Mouse (Mus musculus): ENCODE measurements at regions not wholly inside any gene's neighbourhood (a gene's known extent, or its start where the extent isn't known, plus 50 kb on each side); places are given as distances from the start of the nearest gene placed in this dataset.

DNA sequence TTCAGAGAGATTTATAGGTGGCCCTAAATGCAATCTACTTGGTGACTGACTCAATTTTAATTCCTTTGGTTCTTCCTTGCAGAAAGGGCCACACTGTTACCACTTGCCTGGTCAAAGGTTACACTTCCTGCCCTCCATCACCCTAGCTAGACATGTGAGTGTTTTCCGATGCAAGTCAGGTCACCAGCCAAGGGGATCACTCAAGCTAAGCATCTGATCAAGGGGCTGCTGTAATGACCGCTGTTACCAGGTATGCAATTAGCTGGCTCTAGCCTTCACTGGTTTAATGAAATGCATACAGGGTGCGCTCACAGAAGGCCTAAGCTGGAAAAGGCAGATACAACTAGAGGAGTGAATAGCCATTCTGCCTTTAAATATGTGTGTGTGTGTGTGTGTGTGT is 105.1 kb downstream of the Mtx2 start:
- no peak for DNase-seq
- intact Hi-C loops (cut with DNase I): no loop called here

DNA sequence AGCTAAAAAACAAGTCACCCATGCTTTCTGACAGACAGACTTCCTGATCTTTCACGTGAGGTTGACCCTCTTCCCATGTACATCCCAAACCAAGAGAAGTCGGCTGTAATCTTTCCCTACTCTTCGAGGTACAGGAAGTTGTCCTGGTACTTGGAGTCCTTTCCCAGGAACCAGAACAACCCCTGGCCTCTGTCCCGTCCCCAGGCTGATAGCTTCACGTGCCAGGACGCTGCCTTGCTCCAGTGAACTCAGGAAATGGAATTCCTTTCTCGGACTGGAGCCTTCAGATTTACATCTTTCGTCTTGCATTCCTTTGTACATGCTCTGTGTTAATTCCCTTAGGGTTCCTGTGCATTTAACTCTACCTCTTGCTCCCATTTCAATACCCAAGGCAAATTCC is 107.6 kb downstream of the Mtx2 start:
- intact Hi-C loops (cut with DNase I): no loop called here
- DNase-seq: peak; percentile 63 to 64

DNA sequence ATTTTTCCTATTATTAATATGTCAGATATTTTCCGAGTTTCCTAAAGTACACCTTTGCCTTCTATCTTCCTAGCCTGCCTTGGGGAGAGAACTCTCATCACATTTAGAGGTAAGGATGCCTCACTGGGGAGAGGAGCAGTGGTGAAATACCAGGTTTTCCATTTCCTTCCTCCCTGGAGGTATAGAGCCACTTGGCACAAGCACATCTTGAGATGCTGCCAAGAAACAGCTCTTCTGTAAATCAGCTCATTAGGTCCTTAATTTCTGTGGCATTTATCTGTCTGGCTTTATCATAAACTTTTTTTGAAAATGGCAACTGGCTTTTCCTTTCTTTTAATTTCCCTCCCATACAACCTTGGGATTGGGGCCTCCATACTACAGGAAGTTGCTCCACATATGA is 108.2 kb downstream of the Mtx2 start:
- intact Hi-C loops (cut with DNase I): no loop called here
- DNase-seq: no peak

- no peak for DNase-seq
- intact Hi-C loops (cut with DNase I): no loop called here
Observed at GRCm38 (mm10) chr2:74938711-74939110, 113.1 kb downstream of the Mtx2 start.

- no peak for DNase-seq
- intact Hi-C loops (cut with DNase I): no loop called here
Observed at GRCm38 (mm10) chr2:74941966-74942365, 116.4 kb downstream of the Mtx2 start.

GRCm38 (mm10) chr2:74942611-74943198 is 117.1 kb downstream of the Mtx2 start:
- intact Hi-C loops (cut with DNase I): no loop called here
- no peak for DNase-seq

DNA sequence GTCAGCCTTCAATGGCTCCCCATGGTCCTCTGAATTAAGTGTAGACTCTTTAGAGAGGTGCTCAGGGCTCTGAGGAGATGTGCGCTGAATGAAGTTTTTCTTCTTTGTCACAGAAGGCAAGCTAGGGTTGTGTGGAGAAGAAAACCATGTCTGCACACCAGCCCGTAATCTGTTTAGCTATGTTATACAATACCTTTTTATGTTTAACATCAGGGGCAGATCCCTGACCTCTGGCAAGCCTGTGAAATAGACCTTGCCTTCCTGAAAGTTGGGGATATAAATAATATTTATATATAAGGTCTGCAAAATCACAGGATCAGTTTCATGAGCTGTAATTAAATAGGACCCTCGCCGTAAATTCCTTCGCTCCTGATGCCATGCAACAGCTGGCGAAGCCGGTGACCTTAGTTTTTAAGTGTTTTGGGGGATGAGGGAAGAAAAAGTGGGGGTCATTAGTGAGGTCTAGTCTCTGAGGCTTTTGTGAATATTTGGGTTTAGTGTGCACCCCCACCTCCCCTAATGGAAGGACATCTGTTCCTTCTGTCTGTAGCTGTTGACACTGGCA is 119.7 kb downstream of the Mtx2 start:
- DNase-seq: no peak
- intact Hi-C loops (cut with DNase I): no loop called here

DNA sequence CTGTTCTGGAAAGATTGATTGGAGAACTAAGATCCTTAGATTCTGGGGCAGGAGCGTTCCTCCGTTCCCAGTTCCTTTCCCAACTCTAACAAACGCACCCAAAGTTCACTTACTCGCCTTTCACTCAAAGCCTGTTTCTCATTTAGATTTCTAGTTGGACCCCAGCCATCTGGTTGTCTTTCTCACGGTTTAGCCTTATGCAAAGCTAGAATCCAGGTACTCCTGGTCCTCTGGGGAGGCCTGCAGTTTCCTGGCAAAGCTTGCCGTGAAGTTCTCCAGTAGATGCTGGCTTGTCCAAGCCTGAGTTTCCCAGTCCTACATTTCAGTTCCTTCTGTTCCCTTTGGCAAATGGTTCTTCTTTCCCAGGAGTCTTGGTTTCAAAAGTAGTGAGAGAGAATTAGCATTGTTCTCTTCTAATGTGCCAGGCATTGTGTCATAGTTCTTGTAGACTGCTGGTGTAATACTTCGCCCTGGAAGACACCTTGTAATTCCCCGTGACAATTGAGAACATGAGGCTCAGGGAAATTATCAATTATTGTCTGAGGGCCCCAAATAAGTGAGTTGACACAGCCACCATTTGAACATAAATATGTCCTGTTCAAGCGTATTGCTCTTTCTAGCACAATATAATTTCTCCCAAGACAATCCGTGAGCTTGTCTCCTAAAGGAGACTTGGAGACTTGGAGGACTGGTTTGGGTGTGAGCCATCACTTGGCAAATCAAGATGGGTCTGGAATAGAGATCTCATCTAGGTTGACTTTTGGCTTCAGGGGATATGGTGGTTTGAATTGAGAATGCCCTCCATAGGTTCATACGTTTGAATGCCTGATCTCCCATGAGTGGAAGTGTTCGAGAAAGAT is 126.0 kb downstream of the Mtx2 start:
- DNase-seq: no peak
- intact Hi-C loops (cut with DNase I): no loop called here

DNA sequence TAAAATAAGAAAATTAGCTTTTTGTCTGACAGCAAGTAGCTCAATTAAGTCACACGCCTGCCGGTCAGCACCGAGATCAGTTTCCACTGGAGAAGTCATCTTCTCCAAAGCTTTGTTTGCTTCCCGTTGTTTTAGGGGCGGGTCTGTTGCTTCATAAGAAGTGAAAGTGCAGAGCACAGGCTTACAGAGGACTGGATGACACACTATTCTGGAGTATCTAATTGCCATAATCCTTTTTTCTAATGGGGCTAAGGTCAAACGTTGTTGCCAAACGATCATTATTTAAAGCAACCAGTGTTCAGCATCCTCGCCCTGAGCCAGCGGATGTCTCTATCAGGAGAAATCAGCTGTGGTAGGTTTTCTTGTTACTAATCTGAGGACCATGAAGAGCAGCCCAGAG is 128.5 kb downstream of the Mtx2 start:
- DNase-seq: no peak
- intact Hi-C loops (cut with DNase I): no loop called here

DNA sequence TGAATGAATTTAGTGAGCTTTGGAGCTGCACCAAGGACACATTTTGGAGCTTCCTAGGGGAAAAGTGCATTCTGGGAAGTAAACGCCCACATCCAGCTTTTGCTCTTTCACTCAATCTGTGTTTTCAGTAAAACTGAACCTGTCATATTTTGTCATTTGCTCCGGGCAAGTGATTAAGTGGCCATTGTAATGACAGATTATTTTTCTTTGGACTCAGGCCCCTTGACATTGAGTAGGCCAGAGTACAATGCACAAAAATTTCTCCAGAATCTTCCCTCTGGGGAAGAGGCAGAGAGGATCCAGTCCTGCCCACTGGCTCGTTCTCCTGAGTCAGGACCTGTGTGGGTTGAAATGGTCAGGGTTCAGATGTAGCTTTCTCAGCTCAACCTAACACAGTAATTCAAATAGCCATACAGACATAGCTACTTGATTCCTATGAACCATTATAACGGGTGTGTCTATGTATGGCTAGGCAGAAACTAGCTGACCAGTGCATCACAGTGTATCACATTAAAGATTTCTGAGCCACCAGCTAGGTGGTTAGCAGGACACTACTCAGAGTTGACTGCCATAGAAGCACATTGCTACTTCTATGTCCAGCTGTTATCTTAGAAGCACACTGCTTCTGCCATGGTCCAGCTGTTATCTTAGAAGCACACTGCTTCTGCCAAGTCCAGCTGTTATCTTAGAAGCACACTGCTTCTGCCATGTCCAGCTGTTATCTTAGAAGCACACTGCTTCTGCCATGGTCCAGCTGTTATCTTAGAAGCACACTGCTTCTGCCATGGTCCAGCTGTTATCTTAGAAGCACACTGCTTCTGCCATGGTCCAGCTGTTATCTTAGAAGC is 129.9 kb downstream of the Mtx2 start:
- intact Hi-C loops (cut with DNase I): no loop called here
- DNase-seq: no peak

DNA sequence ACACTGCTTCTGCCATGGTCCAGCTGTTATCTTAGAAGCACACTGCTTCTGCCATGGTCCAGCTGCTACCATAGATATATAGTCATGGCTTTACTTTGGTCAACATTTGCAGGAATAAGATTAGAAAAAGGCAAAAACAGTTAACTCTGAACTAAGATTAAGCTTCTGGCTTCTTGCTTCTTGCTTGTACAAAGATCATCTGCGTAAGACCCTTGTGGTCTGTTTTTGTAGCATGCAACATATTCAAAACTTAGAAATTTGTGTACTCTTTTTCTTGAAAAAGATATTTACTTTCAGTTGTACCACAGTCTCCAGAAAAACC is 130.5 kb downstream of the Mtx2 start:
- intact Hi-C loops (cut with DNase I): no loop called here
- no peak for DNase-seq

GRCm38 (mm10) chr2:74956556-74956955 is 131.0 kb downstream of the Mtx2 start:
- intact Hi-C loops (cut with DNase I): no loop called here

GRCm38 (mm10) chr2:74959936-74960335 is 134.3 kb downstream of the Mtx2 start:
- intact Hi-C loops (cut with DNase I): loop anchor here (5.0 to 10.0 kb wide), 4 partner anchors 135 to 625 kb away; partner anchors contain the start of genes Hoxd8 and Mtx2
- DNase-seq: no peak

More at GRCm38 (mm10) chr2:74956556-74956955, 131.0 kb downstream of the Mtx2 start:
- DNase-seq: no peak

GRCm38 (mm10) chr2:74962416-74962815 is 136.8 kb downstream of the Mtx2 start:
- intact Hi-C loops (cut with DNase I): loop anchor here (5.0 to 10.0 kb wide), 4 partner anchors 138 to 622 kb away; partner anchors contain the start of genes Hoxd8 and Mtx2
- no peak for DNase-seq

GRCm38 (mm10) chr2:74964360-74964759 is 138.8 kb downstream of the Mtx2 start:
- intact Hi-C loops (cut with DNase I): loop anchor here (1.0 to 10.0 kb wide), 5 partner anchors 140 to 620 kb away; partner anchors contain the start of genes Hoxd8 and Mtx2

GRCm38 (mm10) chr2:74964980-74965379 is 139.4 kb downstream of the Mtx2 start:
- intact Hi-C loops (cut with DNase I): loop anchor here (1.0 to 10.0 kb wide), 5 partner anchors 140 to 620 kb away; partner anchors contain the start of genes Hoxd8 and Mtx2
- DNase-seq: no peak

More at GRCm38 (mm10) chr2:74964360-74964759, 138.8 kb downstream of the Mtx2 start:
- DNase-seq: peak; percentile 87 to 91

DNA sequence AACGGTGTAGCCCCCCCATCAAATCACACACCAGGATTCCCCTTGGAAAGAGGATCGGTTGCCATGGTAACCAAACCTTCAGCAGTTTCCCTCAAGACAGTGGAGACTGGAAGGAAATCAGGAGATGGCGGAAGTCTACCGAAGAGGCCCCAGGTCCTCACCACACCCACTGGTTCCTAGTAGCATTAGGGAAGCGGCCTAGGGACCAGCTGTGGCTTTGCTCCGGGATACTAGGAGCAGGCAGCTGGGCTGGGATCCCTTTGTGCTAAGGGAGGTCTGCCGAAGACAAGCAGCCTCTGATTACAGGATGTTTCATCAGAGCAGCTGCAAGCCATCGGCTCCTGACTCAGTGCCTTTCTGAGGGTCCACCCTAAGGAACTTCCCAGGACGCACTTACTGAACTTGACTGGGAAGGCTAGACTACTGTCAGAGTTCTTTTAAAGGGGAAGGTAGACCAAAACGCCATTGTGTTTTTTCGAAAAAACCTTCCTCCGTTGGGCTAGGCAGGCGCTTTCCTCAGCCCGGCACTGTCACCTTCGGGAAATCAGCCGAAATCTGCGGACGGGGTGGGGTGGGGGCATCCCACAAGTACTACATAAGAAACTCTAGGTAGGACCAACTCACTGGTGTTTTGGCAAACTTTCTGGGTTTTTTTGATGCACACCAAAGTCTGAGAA is 139.9 kb downstream of the Mtx2 start:
- intact Hi-C loops (cut with DNase I): loop anchor here (10.0 kb wide), 2 partner anchors 141 to 619 kb away; partner anchors contain the start of gene Mtx2

DNA sequence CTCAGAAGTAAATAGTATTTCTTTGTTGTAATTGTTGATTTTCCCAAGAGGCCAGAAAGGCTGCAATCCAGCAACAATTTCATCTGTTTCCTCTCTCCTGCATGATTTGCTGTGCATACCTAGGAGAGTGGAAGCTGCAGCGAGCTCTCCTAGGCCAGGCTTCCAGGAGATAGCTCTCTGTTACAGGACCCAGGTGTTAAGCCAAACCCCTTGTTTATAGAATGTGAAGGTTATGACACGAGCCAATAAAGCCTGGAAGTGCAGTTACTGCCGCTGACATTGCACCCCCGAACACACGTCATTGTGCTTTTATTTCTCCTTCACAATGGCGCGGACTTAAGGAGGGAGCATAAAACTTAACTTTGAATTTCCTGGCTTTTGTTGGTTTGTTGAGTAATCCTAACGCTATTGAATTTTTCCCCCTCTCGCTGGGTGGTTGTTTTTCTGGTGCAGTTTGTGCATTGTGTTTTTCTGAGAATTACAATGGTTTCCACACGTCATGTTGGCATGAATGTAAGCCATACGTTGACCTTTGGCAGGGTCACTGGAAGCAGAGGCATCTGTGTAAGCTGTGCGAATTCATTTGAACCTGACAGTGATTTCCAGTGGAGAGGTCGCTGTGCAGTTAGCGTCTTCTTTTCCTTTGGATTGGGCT is 145.1 kb downstream of the Mtx2 start:
- no peak for DNase-seq
- intact Hi-C loops (cut with DNase I): loop anchor here (2.0 kb wide), 2 partner anchors 48 to 84 kb away; no protein-coding TSS in a partner anchor

More for the DNA sequence above, 139.9 kb downstream of the Mtx2 start:
- peak; percentile 70 to 72 for DNase-seq

GRCm38 (mm10) chr2:74973386-74973785 is 147.8 kb downstream of the Mtx2 start:
- no peak for DNase-seq
- intact Hi-C loops (cut with DNase I): no loop called here

Measured in heart, postnatal 14 days (tissue).